Mouse (Mus musculus): ENCODE data around the gene Amdhd1. TPM values are rescaled to one million over a fixed set of nuclear protein-coding genes. Genes with fewer than 3 reads are reported as not detected.

Gene Amdhd1
- polyA plus RNA-seq (2012; fragmentation: generic; extraction: Trizol): 0.14 TPM

DNA sequence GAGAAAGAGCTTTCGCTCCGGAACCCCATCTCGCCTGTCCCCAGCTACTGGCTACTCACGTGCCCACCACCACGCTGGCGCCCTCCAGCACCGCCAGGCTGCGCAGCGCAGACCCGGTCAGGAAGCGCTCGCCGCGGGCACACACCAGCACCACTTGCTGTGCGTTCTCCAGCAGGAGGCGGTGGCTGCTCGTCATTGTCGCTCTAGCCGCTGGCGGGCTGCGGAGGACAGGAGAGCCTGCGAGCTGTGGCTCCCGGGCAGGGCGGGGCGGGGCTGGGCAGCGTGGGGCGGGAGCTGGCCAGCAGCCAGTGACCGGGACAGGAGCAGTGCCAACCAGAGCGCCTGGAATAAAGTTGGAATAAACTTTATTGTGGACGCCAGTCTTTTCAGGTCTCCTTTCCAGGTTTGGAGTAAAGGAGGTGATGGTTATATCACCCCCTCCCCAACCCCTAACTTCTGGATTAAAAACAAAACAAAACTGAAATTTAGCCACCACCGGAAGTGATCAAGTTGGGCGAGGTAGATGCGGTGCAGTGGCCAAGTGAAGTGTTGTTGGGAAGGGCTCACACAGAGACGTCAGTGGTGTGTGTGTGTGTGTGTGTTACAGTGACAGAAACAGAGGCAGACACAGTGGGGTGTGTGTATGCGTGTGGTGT lies at the start of gene Amdhd1:
Gene Amdhd1 (minus strand): TSS at position 259 of the 656 bp plus-strand sequence.
- Histone ChIP-seq H3K4me3 (peak within 1 kb of the TSS; percentile 21), H3K27me3 (ENCODE audit: control insufficient read depth, insufficient read depth, insufficient read length) (no peaks in the 10 kb centered on the region), H3ac (ENCODE audit: control insufficient read depth, insufficient read length) (no peak within 1 kb of the TSS), H3K4me2 (ENCODE audit: low read depth) (peak within 1 kb of the TSS; percentile 80), H3K79me2 (ENCODE audit: control insufficient read depth, insufficient read depth) (no peaks in the 10 kb centered on the region), H3K36me3 (ENCODE audit: control insufficient read depth, insufficient read depth) (no peaks in the 10 kb centered on the region)
- TF ChIP-seq TCF3 (IDR thresholded peaks at IDR 0.05; ENCODE audit: insufficient read length, low read depth): no peak
- no peak for TF ChIP-seq POLR2AphosphoS2 (IDR thresholded peaks at IDR 0.05; ENCODE audit: insufficient read length, low read depth)
- TF ChIP-seq MYOG (IDR thresholded peaks at IDR 0.05; ENCODE audit: control insufficient read depth in 1 of 3, insufficient read depth in 1 of 3, insufficient read length in 2 of 3, low read depth in 2 of 3): peak in 2 of 3 experiments; percentile 25 to 62
- no peak for TF ChIP-seq SRF (IDR thresholded peaks at IDR 0.05; ENCODE audit: control insufficient read depth, insufficient read length, low read depth)
- peak in 1 of 3 experiments; percentile 41 for TF ChIP-seq MYOD1 (IDR thresholded peaks at IDR 0.05; ENCODE audit: control insufficient read depth in 1 of 3, insufficient read length in 2 of 3, low read depth in 2 of 3)

DNA sequence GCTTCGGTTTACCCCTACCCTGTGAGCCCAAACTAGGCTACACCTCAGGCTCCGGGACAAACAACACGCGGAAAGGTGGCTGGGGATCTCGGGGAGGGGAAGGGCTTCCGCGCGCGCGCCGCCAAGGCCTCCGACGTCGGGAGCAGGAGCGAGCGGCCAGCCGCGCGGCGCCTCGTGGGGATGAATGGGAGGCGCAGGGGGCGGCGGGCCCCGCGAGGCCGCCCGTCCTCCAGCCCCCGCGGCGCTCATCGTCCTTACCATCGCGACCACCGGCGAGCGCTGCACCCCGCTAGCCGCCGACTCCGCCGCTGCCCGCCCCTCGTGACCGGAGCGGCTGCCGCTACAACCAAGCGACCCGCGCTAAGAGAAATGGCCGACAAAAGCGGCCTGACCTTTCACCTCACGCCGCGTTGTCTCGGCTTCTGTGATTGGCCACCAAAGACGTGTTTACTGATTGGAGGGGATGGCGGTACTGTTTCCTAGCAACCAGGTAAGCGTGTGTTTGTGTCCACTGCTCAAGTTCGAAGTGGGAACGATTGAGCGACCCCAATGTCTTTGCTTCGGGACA lies 49.5 kb upstream of the Amdhd1 start, which contains the start of gene Snrpf:
Gene Snrpf (minus strand): TSS at position 426 of the 568 bp plus-strand sequence.
- H3K79me2 ChIP-seq (ENCODE audit: control insufficient read depth, insufficient read depth): peaks cover 33% of the 10 kb centered on the region
- no peaks in the 10 kb centered on the region for H3K27me3 ChIP-seq (ENCODE audit: control insufficient read depth, insufficient read depth, insufficient read length)
- peak within 1 kb of the TSS; percentile 97 for H3K4me2 ChIP-seq (ENCODE audit: low read depth)
- peaks cover 29% of the 10 kb centered on the region for H3K36me3 ChIP-seq (ENCODE audit: control insufficient read depth, insufficient read depth)
- H3ac ChIP-seq (ENCODE audit: control insufficient read depth, insufficient read length): peak within 1 kb of the TSS; percentile 96
- TF ChIP-seq TCF12 (IDR thresholded peaks at IDR 0.05; ENCODE audit: insufficient read depth, poor library complexity, severe bottlenecking): no peak
- TF ChIP-seq POLR2A (IDR thresholded peaks at IDR 0.05; ENCODE audit: insufficient read length, low read depth): peak; percentile 54
- no peak for TF ChIP-seq MYOD1 (IDR thresholded peaks at IDR 0.05; ENCODE audit: control insufficient read depth in 1 of 3, insufficient read length in 2 of 3, low read depth in 2 of 3)
- H3K4me3 ChIP-seq: peak within 1 kb of the TSS; percentile 61

DNA sequence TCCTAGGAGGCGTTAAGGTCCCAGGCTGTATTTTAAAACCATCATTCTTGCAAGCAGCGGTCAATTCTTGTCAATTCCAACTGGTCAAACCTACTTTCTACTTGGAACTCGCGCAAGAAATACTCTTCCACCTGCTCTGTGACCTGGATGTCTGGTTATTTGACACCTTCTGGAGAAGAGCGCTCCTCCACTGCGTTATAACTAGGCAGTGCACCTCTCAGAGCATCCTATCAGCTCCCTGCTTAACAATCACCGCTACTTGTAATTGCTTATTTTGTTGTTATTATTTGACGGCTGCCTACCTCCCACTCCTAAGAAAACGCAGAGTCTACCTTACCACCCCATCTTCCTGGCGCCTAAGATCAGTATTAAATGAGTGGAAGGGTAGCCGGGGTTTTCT lies 49.0 kb upstream of the Amdhd1 start:
- Histone ChIP-seq H3ac (ENCODE audit: control insufficient read depth, insufficient read length) (peak overlapping the region; percentile 96), H3K36me3 (ENCODE audit: control insufficient read depth, insufficient read depth) (peaks cover 34% of the 10 kb centered on the region), H3K4me2 (ENCODE audit: low read depth) (peak overlapping the region; percentile 97), H3K4me3 (peak overlapping the region; percentile 61), H3K27me3 (ENCODE audit: control insufficient read depth, insufficient read depth, insufficient read length) (no peaks in the 10 kb centered on the region), H3K79me2 (ENCODE audit: control insufficient read depth, insufficient read depth) (peaks cover 33% of the 10 kb centered on the region)
- TF ChIP-seq MAX (IDR thresholded peaks at IDR 0.05; ENCODE audit: low read depth) (no peak), E2F4 (IDR thresholded peaks at IDR 0.05; ENCODE audit: insufficient read depth) (no peak), REST (IDR thresholded peaks at IDR 0.05; ENCODE audit: insufficient read depth, insufficient read length) (no peak), SRF (IDR thresholded peaks at IDR 0.05; ENCODE audit: control insufficient read depth, insufficient read length, low read depth) (no peak), MYOG (IDR thresholded peaks at IDR 0.05; ENCODE audit: control insufficient read depth in 1 of 3, insufficient read depth in 1 of 3, insufficient read length in 2 of 3, low read depth in 2 of 3) (no peak), TCF12 (IDR thresholded peaks at IDR 0.05; ENCODE audit: insufficient read depth, poor library complexity, severe bottlenecking) (no peak), MYOD1 (IDR thresholded peaks at IDR 0.05; ENCODE audit: control insufficient read depth in 1 of 3, insufficient read length in 2 of 3, low read depth in 2 of 3) (no peak), POLR2A (IDR thresholded peaks at IDR 0.05; ENCODE audit: insufficient read length, low read depth) (no peak), USF1 (IDR thresholded peaks at IDR 0.05; ENCODE audit: low read depth) (no peak), POLR2AphosphoS2 (IDR thresholded peaks at IDR 0.05; ENCODE audit: insufficient read length, low read depth) (no peak), CEBPB (IDR thresholded peaks at IDR 0.05; ENCODE audit: insufficient read depth, poor library complexity, severe bottlenecking) (no peak), TCF3 (IDR thresholded peaks at IDR 0.05; ENCODE audit: insufficient read length, low read depth) (no peak)

DNA sequence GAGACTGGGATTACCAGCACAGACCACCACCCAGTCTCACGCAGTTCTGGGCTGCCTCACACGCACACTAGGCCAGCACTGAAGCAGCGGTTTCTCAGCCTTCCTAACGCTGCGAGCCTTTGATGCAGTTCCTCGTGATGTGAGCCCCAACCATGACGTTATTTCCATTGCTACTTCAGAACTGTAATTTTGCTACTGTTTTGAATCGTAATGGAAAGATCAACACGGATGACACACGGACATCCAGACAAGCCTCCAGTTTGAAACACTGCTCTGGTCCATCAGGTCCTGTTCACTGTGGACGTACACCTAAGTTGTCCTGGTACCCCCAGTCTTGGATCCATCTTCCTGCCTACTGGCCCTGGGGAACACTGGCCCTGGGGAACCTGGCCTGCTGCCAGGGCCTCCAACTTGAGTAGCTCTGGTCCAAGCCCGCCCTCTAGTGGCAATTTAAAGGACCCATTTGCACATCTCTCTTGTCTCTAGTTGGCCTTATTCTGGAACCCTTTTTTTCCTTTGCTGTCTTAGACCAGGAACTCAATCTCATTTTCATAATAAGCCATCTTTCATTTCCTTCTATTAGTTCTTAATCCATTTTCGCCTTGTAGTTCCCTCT lies 37.5 kb upstream of the Amdhd1 start:
- no peaks in the 10 kb centered on the region for H3K79me2 ChIP-seq (ENCODE audit: control insufficient read depth, insufficient read depth)
- no peak overlapping the region for H3ac ChIP-seq (ENCODE audit: control insufficient read depth, insufficient read length)
- TF ChIP-seq REST (IDR thresholded peaks at IDR 0.05; ENCODE audit: insufficient read depth, insufficient read length) (no peak), TCF3 (IDR thresholded peaks at IDR 0.05; ENCODE audit: insufficient read length, low read depth) (no peak), MAX (IDR thresholded peaks at IDR 0.05; ENCODE audit: low read depth) (no peak), USF1 (IDR thresholded peaks at IDR 0.05; ENCODE audit: low read depth) (no peak), MYOD1 (IDR thresholded peaks at IDR 0.05; ENCODE audit: control insufficient read depth in 1 of 3, insufficient read length in 2 of 3, low read depth in 2 of 3) (no peak), MYOG (IDR thresholded peaks at IDR 0.05; ENCODE audit: control insufficient read depth in 1 of 3, insufficient read depth in 1 of 3, insufficient read length in 2 of 3, low read depth in 2 of 3) (no peak)
- H3K4me2 ChIP-seq (ENCODE audit: low read depth): no peak overlapping the region
- no peaks in the 10 kb centered on the region for H3K27me3 ChIP-seq (ENCODE audit: control insufficient read depth, insufficient read depth, insufficient read length)
- H3K36me3 ChIP-seq (ENCODE audit: control insufficient read depth, insufficient read depth): peaks cover 5% of the 10 kb centered on the region
- H3K4me3 ChIP-seq: no peak overlapping the region

DNA sequence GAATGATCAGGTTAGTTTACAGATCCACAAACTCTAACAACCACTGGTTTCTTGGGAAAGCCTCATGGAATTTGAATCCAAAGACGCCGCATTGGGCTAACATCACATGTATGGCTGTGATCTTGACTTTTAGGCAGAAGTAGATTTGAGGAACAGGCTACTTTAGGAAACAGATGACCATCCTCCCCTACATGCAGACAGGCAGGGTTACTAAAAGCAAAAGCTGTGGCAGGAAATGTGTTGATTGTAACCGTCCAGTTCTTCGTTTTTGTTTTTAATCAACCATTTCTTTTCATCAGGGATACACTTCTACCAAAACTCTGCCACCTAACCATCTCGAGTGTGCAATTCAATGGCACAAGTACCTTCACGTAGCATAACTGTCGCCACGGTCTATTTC lies 36.1 kb upstream of the Amdhd1 start:
- Histone ChIP-seq H3K36me3 (ENCODE audit: control insufficient read depth, insufficient read depth) (no peaks in the 10 kb centered on the region), H3K4me2 (ENCODE audit: low read depth) (no peak overlapping the region), H3ac (ENCODE audit: control insufficient read depth, insufficient read length) (no peak overlapping the region), H3K27me3 (ENCODE audit: control insufficient read depth, insufficient read depth, insufficient read length) (no peaks in the 10 kb centered on the region), H3K79me2 (ENCODE audit: control insufficient read depth, insufficient read depth) (no peaks in the 10 kb centered on the region), H3K4me3 (no peak overlapping the region)
- no peak for TF ChIP-seq TCF12 (IDR thresholded peaks at IDR 0.05; ENCODE audit: insufficient read depth, poor library complexity, severe bottlenecking)
- no peak for TF ChIP-seq POLR2AphosphoS2 (IDR thresholded peaks at IDR 0.05; ENCODE audit: insufficient read length, low read depth)
- TF ChIP-seq TCF3 (IDR thresholded peaks at IDR 0.05; ENCODE audit: insufficient read length, low read depth): no peak
- TF ChIP-seq MYOD1 (IDR thresholded peaks at IDR 0.05; ENCODE audit: control insufficient read depth in 1 of 3, insufficient read length in 2 of 3, low read depth in 2 of 3): no peak
- no peak for TF ChIP-seq REST (IDR thresholded peaks at IDR 0.05; ENCODE audit: insufficient read depth, insufficient read length)
- TF ChIP-seq E2F4 (IDR thresholded peaks at IDR 0.05; ENCODE audit: insufficient read depth): no peak
- no peak for TF ChIP-seq MYOG (IDR thresholded peaks at IDR 0.05; ENCODE audit: control insufficient read depth in 1 of 3, insufficient read depth in 1 of 3, insufficient read length in 2 of 3, low read depth in 2 of 3)
